Mouse (Mus musculus) ZHBTc4 (cell line): ENCODE measurements around the gene Cmc4.

Experiments
- DNase-seq: peaks from one replicate; pipeline ENCODE4 v3.0.0-alpha.2; 2011; ENCODE audit warnings: low read depth, low spot score

Gene Cmc4

DNA sequence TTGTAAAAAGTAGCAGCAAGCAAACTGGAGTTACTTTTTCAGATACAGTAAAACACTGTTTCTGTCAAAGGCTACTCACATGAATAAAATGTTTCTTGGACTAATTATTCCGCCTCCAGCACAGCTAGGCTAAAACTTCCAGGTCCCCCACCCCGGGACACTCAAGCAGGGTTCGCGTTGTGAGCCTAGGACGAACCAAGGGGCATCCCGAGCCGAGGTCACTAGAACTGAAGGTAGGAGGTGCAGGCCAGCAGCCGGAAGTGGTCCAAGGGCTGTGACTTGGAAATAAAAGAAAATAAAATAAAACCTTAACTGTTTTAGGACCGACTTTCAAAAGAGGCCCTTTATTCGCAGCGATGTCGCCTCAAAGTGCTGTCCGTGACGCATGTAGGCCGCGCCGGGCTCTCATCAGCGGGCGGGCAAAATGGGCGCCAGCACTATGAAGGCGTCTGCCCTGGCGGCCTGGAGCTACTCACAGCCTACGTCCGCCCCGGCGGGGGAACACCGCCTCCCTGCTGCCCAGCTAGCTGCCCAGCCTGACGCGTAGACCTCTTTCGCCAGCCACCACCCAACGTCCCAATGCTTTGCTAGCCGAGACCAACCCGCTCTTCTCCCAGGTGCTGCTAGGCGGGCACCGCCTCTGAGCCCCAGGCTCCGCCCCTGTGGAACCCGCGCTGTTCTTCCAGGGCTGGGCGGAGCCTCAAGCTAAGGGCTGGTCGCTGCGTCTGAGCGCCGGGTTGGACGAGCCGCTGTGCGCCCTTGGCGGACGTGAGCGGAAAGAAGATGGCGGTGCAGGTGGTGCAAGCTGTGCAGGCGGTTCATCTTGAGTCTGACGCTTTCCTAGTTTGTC lies at the start of gene Cmc4, which contains the start of the genes Mtcp1 and Brcc3:
Gene Cmc4, minus strand, starts transcription at position 649 of the 850 bp plus-strand sequence.
Gene Mtcp1, minus strand, starts transcription at position 653 of the 850 bp plus-strand sequence.
Gene Brcc3, plus strand, starts transcription at position 693 of the 850 bp plus-strand sequence.
- peak; percentile 94 for DNase-seq

DNA sequence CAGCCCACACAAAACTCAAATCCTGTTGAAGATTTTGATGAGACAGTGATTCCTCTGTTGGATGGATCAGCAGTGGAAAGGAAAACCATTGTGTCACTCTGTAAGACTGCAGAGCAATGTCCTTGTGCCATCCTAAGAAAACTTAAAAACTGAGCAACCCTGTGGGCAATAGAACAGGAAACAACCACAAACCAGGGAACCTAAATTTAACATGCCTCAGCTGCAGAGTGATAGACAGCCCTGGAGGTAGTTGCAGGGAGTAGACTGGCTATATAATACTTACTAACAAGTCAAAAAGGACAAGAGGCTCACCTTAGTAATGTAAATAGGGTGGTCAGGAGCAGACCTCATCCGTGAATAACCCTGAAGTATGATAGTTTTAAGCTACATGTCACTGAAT lies 38.2 kb upstream of the Cmc4 start:
- no peak for DNase-seq

DNA sequence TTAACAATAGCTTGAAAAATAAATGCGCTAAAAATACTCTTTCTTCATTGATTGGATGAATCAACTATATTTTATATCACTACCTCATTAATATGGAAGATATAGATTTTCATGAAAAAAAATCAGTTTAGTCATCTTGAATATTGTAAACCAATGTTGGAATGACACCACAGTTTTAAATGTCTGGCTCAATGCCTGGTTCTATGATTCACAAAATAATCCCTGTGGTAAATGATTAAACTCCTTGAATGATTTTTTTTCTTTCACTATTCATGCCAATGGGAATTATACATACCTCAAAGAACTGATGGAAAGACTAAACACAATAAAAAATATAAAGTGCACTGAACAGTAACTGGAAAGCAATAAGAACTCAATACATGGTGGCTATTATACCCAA lies 6.7 kb downstream of the Cmc4 start:
- no peak for DNase-seq

DNA sequence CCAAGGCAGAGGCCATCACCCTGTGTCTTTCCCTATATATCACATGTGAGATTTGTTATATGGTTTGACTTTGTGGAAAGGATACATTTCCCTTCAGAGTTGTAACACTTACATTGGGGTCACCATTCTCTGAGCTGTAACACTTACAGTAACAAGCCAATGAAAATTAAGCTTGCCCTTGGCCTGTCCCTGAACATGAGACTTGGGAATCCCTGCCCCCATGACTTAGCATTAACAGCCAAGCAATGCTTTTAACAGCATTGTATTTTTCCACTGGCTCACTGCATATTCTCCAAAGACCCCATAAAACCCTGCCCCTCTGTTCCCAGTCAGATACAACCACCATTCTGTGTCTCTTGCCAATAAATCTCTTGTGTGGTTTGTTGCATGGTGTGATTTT lies 13.0 kb downstream of the Cmc4 start:
- DNase-seq, result no peak

DNA sequence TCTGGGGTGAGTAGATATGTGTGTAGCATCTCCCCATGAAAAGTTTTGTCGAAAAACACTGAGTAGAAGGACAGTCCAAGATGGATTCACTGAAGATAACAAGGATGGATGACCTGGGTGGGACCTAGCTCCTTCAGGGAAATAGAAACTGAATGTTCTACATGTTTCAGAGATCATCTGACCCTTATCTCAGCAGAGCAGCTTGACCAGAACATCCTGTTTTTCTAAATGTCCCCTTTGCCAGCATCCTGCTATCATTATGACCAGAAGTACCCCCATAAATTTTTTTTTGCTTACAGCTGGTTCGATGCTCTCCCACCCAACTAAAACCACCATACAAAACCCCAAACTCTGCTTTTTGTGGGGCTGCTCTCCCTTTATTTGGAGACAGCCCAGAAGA lies 13.7 kb downstream of the Cmc4 start:
- DNase-seq, result no peak

DNA sequence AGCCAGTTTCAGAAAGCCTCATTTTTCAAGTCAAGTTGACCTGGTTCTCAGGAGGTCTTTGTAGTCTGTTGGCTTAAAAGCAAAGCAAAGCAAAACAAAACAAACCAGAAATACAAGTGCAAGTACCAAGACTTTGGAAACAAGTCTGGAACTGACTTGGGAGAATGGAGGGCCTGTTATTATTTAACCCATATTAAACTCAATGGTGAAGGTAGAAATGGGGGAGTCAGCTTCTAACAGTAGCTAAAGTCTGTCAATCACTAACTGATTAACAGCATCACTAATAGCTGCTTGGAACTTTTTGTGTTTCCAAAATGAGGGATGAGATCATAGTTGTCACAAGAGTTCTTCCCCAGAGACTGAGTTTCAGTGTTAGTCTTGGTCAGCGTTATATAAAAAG lies 16.9 kb downstream of the Cmc4 start:
- DNase-seq, result no peak

DNA sequence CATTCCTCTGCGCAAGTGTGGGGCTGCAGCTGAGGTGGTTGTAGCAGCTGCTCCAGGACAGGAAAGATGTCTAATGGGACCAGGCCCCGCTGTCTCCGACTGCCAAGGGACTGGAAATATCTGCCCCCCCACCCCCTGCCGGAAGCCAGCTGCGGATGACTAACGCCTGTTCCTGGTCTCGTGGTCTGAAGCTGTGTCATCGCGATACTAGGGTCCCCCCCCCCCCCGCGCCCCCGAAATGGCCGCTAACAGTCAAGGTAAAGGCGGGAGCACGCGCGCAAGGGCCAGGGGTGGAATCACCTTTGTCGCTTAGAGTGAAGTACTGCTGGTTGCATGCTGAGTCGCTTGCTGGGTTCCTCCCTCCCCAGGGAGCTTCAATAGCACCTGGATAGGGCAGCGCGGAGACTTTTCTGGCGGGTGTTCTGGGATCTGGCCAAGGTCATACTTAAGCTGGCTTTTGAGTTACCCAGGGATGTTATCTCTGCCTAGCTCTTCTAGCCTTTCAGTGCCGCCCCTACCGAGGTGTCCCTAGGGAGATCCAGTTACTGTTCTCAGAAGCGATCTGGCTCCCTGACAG lies 34.1 kb downstream of the Cmc4 start, which contains the start of the genes Fundc2 and F8:
Gene Fundc2, plus strand, starts transcription at position 205 of the 577 bp plus-strand sequence.
Gene F8, minus strand, starts transcription at position 421 of the 577 bp plus-strand sequence.
- DNase-seq, result peak; percentile 86

DNA sequence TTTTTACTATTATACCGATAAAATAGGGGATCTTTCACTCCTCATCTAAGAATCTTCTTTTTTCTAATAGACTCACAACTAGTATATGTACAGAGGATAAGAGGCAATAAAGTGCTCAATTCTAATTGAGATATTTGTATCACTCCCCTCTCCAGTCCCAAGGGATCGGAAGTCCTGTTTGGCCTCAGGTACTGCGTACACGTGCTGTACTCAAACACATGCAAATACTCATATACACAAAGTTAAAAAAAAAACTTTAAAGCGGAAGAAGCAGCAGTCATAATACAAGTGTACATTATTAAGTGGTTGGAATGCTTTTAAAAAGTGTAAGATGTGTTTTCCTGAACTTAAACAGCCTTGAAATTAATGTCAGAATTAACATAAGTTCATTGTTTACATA lies 34.7 kb downstream of the Cmc4 start:
- no peak for DNase-seq

DNA sequence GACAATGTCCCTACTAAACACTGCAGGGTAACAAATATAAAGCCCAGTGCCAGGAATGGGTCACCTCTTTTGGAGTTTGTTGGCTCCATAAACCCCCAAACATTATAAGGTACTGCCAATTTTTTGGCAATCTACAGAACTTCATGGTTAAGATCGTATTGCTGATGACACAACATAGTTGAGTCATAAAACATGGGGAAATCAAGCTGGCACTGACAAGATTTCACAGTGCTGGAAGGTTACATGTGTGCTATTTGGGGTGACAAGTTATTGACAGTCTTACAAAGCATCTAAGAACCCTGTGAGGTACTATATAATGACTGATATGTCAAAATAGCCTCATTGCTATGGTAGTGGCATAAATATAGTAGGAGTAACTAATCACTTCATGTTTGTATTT lies 35.2 kb downstream of the Cmc4 start:
- no peak for DNase-seq

DNA sequence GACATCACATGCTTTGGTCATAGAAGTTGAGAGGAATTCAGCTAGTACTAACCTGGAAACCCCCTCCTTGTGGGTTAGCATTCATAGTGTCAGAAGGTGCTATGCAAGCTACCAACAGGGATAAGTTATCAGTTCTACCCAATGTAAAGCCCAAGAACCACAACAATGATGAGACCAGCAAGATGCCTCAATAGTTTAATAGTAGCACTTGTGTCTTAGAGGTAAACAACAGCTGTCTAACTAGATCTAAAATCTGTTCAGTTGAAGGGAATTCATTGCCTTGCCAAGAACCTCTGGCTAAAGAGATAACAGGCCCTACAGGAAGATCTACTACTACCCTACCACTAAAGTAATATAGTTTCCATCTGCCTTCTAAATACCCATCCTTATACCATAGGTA lies 39.6 kb downstream of the Cmc4 start:
- no peak for DNase-seq

DNA sequence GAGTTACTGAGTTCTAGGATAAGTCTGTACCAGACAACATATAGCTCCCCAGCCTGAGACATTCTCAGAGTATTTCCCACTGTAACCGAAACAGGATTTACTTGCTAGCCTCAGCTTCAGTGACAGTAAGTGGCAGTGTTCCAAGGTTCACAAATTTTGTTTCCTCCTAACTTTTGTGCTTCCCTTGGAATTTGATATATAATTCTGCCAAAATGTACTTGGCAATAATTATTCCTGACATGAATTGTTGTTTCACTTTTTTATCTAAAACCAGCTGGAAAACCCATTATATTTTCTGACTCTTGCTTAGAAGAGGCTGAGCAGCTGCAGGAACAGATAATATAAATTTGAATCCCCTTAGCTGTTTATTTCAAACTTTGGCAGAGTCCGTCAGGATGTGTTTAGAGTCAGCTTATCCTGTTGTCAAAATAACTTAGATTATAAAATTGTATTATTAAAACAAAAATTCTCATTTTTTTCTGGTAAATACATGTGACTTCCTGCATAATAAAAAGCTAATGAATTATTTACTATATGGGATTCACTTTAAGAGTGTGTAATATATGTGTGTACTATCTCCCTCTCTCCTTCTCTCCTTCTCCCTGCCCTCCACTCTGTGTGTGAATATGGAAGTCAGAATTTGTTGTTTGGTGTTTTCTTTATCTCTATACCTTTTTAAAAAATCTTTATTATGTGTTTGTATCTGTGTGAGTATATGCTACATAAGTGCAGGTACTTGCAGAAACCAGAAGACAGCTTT lies 43.5 kb downstream of the Cmc4 start:
- DNase-seq, result no peak

DNA sequence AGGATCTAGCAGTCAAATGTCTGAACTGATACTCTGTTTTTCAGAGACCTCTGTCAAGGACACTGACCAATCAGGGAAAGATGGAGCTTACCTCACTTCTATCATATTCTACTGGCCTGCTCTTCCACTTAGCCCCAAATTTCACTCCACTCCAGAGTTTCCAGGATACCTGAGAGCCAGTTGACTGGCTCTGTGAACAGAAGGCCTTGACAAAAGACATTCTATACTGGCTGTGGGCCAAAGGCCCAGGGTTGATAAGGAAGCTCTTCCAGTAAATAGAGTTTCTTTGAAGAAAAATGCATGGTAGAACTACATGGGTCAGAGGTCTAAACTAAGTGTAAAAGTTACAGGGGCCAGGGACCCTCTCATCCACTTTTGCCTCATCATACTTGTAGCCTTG lies 46.2 kb downstream of the Cmc4 start:
- no peak for DNase-seq
